Mouse (Mus musculus): ENCODE data around the gene Setmar.

The Setmar gene

GRCm38 (mm10) chr6:108114971-108115370 lies 50.1 kb downstream of the Setmar start:
- DNase-seq (ENCODE audit: low spot score): no peak

DNA sequence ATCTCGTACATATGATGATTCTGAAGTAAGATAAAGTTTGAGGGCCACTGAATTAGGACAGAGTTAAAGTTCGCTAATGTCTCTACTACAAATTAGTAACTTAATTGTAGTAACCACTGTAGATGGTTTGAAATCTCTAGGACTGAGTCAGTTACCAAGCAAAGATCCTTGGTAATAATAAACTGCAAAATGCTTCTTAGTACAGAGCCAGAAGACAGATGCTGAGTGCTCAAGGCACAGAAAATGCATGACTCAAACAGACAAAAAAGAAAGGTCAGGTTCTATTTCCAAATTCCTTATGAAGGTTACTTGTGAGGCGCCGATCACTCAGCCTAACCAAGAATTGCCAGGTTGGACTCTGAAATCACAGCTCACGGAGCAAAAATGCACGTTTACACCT lies 53.0 kb downstream of the Setmar start:
- DNase-seq (ENCODE audit: low spot score): no peak

DNA sequence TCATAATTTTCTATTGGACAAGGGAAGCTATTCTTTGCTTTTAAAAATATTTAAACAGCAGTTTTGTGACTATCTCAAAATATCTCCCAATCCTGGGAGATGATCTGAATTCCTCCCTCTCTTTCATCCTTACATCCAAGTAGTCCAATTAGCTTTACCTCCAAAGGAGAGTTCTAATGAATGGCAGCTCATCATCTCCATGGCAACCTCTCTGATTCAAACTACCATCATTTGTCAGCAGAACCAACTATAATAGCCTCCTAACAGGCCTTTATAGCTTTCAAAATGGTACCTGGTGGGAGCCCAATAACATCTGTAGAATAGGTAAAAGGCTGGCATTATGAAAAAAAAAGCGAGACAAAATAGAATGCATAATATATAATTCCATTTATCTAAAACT lies 60.6 kb downstream of the Setmar start:
- no peak for DNase-seq (ENCODE audit: low spot score)

DNA sequence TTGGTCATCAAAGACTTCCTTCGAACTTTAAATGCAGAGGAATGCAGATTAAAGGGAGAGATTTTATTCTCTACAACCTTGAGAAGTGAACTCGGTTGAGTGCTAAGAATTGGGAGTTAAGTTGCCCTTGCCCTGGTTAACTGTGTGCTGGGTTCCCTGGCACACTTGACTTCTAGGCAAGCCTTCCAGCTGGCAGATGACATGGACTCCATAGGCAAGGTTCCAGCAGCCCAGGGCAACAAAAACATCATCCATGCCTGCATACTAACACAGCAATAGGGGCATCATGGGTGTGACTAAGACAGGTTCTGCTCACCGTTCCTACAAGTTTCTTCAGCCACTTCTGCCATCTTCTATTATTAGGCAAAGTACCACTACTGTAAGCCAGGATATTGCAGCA lies 61.8 kb downstream of the Setmar start:
- no peak for DNase-seq (ENCODE audit: low spot score)
